Mouse (Mus musculus): ENCODE results near the gene Ostn. TPM values are rescaled to one million over a fixed set of nuclear protein-coding genes. Genes with fewer than 3 reads are reported as not detected.

The Ostn gene
- total RNA-seq, 2 experiments from 2014 or later = 11.8 to 11.9 TPM

DNA sequence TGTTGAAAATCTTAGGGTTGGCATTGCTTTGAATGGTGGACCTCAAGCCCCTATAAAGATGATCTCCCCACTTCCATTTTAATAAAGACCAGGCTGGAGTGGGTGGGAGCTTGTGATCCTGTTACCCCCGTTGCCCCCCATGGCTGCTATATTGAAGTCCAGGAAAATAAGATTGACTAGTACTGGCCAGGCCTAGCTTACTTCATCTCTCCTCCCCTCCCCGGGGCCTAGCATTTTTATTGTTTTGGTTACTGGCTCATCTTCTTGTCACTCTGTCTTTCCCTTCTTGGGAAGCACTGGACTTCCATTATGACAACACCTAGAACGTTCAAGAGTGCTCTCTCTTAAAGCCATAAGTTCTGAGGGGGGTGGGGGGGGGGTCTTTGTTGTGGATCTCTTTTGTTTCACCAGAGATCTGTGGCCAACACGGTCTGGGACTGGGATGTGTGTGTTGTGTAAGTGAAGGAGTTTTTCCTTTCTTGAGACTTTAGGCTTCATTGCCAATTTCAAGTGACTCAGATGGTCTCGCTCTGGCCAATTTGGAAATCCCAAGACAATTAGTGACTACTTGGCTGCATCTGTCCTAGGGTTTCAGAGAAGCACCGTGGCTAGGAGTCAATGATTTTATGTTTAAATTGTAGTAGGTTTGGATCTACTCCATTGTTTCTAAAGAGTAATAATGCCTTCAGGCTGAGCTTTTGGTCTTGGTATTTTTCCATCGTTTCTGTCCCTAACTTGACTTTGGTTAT is 82.4 kb downstream of the Ostn start:
- TF ChIP-seq CTCF (IDR thresholded peaks at IDR 0.05) = no peak
- peak overlapping the region; percentile 93 for H3K27ac ChIP-seq
- peak overlapping the region; percentile 94 for H3K4me3 ChIP-seq
- intact Hi-C loops (cut with DNase I) = loop anchor here (1.0 kb wide), 1 partner anchor 28 kb away; no protein-coding TSS in a partner anchor
- DNase-seq = no peak

- intact Hi-C loops (cut with DNase I) = no loop called here
- no peak for DNase-seq
- TF ChIP-seq CTCF (IDR thresholded peaks at IDR 0.05) = no peak
- H3K4me3 ChIP-seq = peak overlapping the region; percentile 94
- peak overlapping the region; percentile 93 for H3K27ac ChIP-seq
These were observed 83.0 kb downstream of the Ostn start for GRCm38 (mm10) chr16:27390306-27390705.

DNA sequence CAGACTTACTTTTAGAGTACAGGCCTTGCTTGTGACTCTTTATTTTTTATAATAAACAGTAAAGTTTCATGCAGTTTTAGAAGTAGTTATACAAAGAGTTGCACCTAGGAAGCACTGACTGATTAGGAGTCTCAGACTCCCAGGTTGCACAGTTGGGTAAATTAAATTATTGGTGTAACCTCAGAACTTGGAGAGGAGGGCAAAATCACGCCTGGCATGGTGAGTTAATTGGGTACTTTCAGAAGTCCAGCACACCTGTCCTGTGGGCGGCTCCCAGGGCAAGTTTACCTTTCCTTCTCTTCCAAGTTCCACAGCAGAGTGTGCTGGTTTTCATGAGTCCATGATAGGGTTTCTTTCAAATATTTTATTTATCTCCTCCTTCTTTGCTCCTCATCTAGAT is 84.6 kb downstream of the Ostn start:
- no peak for TF ChIP-seq CTCF (IDR thresholded peaks at IDR 0.05)

GRCm38 (mm10) chr16:27395251-27396037 is 88.2 kb downstream of the Ostn start:
- DNase-seq = no peak
- H3K27ac ChIP-seq = peak overlapping the region; percentile 63
- no peak overlapping the region for H3K4me3 ChIP-seq
- no peak for TF ChIP-seq CTCF (IDR thresholded peaks at IDR 0.05)
- intact Hi-C loops (cut with DNase I) = no loop called here

More for the DNA sequence above, 84.6 kb downstream of the Ostn start:
- Histone ChIP-seq H3K27ac (peak overlapping the region; percentile 93; the same call in 1 of the 2 replicates), H3K4me3 (no peak overlapping the region)
- DNase-seq = no peak
- intact Hi-C loops (cut with DNase I) = no loop called here

GRCm38 (mm10) chr16:27396951-27397350 is 89.7 kb downstream of the Ostn start:
- Histone ChIP-seq H3K27ac (peak overlapping the region; percentile 8; the same call in 1 of the 2 replicates), H3K4me3 (no peak overlapping the region)
- intact Hi-C loops (cut with DNase I) = no loop called here

GRCm38 (mm10) chr16:27399026-27399718 is 91.9 kb downstream of the Ostn start:
- TF ChIP-seq CTCF (IDR thresholded peaks at IDR 0.05) = no peak
- H3K4me3 ChIP-seq = no peak overlapping the region
- H3K27ac ChIP-seq = peak overlapping the region; percentile 41
- no peak for DNase-seq
- intact Hi-C loops (cut with DNase I) = no loop called here

More at GRCm38 (mm10) chr16:27396951-27397350, 89.7 kb downstream of the Ostn start:
- no peak for DNase-seq
- no peak for TF ChIP-seq CTCF (IDR thresholded peaks at IDR 0.05)

- no peak for TF ChIP-seq CTCF (IDR thresholded peaks at IDR 0.05)
- H3K27ac ChIP-seq = peak overlapping the region; percentile 12
- no peak overlapping the region for H3K4me3 ChIP-seq
- DNase-seq = no peak
- intact Hi-C loops (cut with DNase I) = no loop called here
These were observed 92.5 kb downstream of the Ostn start for GRCm38 (mm10) chr16:27399719-27400253.

Other genes with a start within 250 kb of the Ostn start
- not detected for gene Uts2b, start 62.8 kb downstream of the Ostn start, total RNA-seq (2021)
- 10 to 100 TPM; 78.4 to 82.4 TPM for gene Ccdc50, start 81.4 kb downstream of the Ostn start, total RNA-seq (2021)